Comparison of ENCODE assay signal across 8 mouse cellular contexts in genomic region chr17:37029162-37029561, GRCm38 (mm10). TPM values are rescaled to one million over a fixed set of nuclear protein-coding genes. Genes with fewer than 3 reads are reported as not detected.
DNase-seq lines count a peak whose midpoint lies in the region; ATAC-seq and TF ChIP-seq lines count a peak whose summit lies in the region.

No protein-coding gene starts in this region.

- no peaks in the 10 kb centered on the region for H3K79me2 ChIP-seq in heart, adult 2 months (replicated peaks; ENCODE audit: control insufficient read depth, insufficient read depth, low read length)

- no peak for DNase-seq in heart, embryonic 10.5 days (ENCODE audit: low spot score)
- no peak for DNase-seq in heart, adult 2 months
- DNase-seq in hindbrain, embryonic 11.5 days (ENCODE audit: low spot score) = no peak
- no peak for DNase-seq in midbrain, embryonic 10.5 days (ENCODE audit: low spot score)
- DNase-seq in cerebellum, postnatal 14 days = no peak
- DNase-seq in right cerebral cortex, postnatal 4 days = no peak
- DNase-seq in thymus, adult 18-20 months = no peak

- H3K27ac ChIP-seq in heart, embryonic 10.5 days = peak overlapping the region; percentile 90
- no peak overlapping the region for H3K27ac ChIP-seq in heart, adult 2 months
- peak overlapping the region; percentile 100 for H3K27ac ChIP-seq in ES-Bruce4 (ENCODE audit: insufficient read depth, low read length)
- peak overlapping the region; percentile 92 for H3K27ac ChIP-seq in hindbrain, embryonic 11.5 days (ENCODE audit: low read depth, low read length)
- H3K27ac ChIP-seq in midbrain, embryonic 10.5 days (replicated peaks) = peak overlapping the region; percentile 91

- no peaks in the 10 kb centered on the region for H3K9me3 ChIP-seq in heart, embryonic 10.5 days
- H3K9me3 ChIP-seq in ES-Bruce4 (replicated peaks; ENCODE audit: control insufficient read depth, insufficient read depth, low read length, poor library complexity, severe bottlenecking) = no peaks in the 10 kb centered on the region
- no peaks in the 10 kb centered on the region for H3K9me3 ChIP-seq in hindbrain, embryonic 11.5 days (ENCODE audit: control insufficient read depth, low read length)
- no peaks in the 10 kb centered on the region for H3K9me3 ChIP-seq in midbrain, embryonic 10.5 days (replicated peaks)

- H3K27me3 ChIP-seq in heart, embryonic 10.5 days (ENCODE audit: insufficient read depth, poor library complexity, severe bottlenecking) = no peaks in the 10 kb centered on the region
- H3K27me3 ChIP-seq in heart, adult 2 months (ENCODE audit: control insufficient read depth, insufficient read depth, low read length) = no peaks in the 10 kb centered on the region
- H3K27me3 ChIP-seq in ES-Bruce4 (ENCODE audit: control insufficient read depth, insufficient read depth, low read length, poor library complexity, severe bottlenecking) = no peaks in the 10 kb centered on the region
- no peaks in the 10 kb centered on the region for H3K27me3 ChIP-seq in hindbrain, embryonic 11.5 days (ENCODE audit: control insufficient read depth, insufficient read depth, low read length)
- no peaks in the 10 kb centered on the region for H3K27me3 ChIP-seq in midbrain, embryonic 10.5 days (ENCODE audit: low read depth, poor library complexity, severe bottlenecking)

- no peak overlapping the region for H3K9ac ChIP-seq in heart, adult 2 months (ENCODE audit: low read depth, low read length)
- peak overlapping the region; percentile 82 for H3K9ac ChIP-seq in ES-Bruce4 (ENCODE audit: low read depth, poor library complexity, severe bottlenecking)
- H3K9ac ChIP-seq in hindbrain, embryonic 11.5 days (ENCODE audit: low read depth, low read length) = peak overlapping the region; percentile 53

- no peaks in the 10 kb centered on the region for H3K4me1 ChIP-seq in heart, embryonic 10.5 days
- no peaks in the 10 kb centered on the region for H3K4me1 ChIP-seq in heart, adult 2 months (ENCODE audit: control insufficient read depth, insufficient read depth, low read length)
- peaks cover 7% of the 10 kb centered on the region for H3K4me1 ChIP-seq in ES-Bruce4 (ENCODE audit: control insufficient read depth, insufficient read depth, low read length)
- no peaks in the 10 kb centered on the region for H3K4me1 ChIP-seq in hindbrain, embryonic 11.5 days (replicated peaks; ENCODE audit: control insufficient read depth, insufficient read depth, low read length)
- peaks cover 12% of the 10 kb centered on the region for H3K4me1 ChIP-seq in midbrain, embryonic 10.5 days

- 74% methylated on average over 8 of the region's 8 CpGs for WGBS in heart, embryonic 10.5 days
- 71% methylated on average over 8 of the region's 8 CpGs for WGBS in heart, adult 2 months
- 71% methylated on average over 7 of the region's 8 CpGs for WGBS in hindbrain, embryonic 11.5 days
- 70% methylated on average over 8 of the region's 8 CpGs for WGBS in midbrain, embryonic 10.5 days

- no peak for TF ChIP-seq POLR2A in heart, adult 2 months (IDR thresholded peaks at IDR 0.05; ENCODE audit: insufficient read depth, low read depth, low read length)
- TF ChIP-seq POLR2A in ES-Bruce4 (IDR thresholded peaks at IDR 0.05; ENCODE audit: insufficient read depth, low read length) = no peak

- no peaks in the 10 kb centered on the region for H3K36me3 ChIP-seq in heart, embryonic 10.5 days
- H3K36me3 ChIP-seq in heart, adult 2 months (ENCODE audit: control insufficient read depth, insufficient read depth, low read length) = no peaks in the 10 kb centered on the region
- no peaks in the 10 kb centered on the region for H3K36me3 ChIP-seq in ES-Bruce4 (ENCODE audit: control insufficient read depth, insufficient read depth, low read length, poor library complexity, severe bottlenecking)
- H3K36me3 ChIP-seq in hindbrain, embryonic 11.5 days (ENCODE audit: control insufficient read depth, insufficient read depth, low read length) = no peaks in the 10 kb centered on the region
- no peaks in the 10 kb centered on the region for H3K36me3 ChIP-seq in midbrain, embryonic 10.5 days

- H3K4me3 ChIP-seq in heart, embryonic 10.5 days = peak overlapping the region; percentile 57
- no peak overlapping the region for H3K4me3 ChIP-seq in heart, adult 2 months
- no peak overlapping the region for H3K4me3 ChIP-seq in ES-Bruce4 (ENCODE audit: low read depth, low read length)
- peak overlapping the region; percentile 22; the same call in 1 of the 2 replicates for H3K4me3 ChIP-seq in hindbrain, embryonic 11.5 days (ENCODE audit: low read depth, low read length)
- H3K4me3 ChIP-seq in midbrain, embryonic 10.5 days = peak overlapping the region; percentile 54

- H3K4me2 ChIP-seq in hindbrain, embryonic 11.5 days (replicated peaks; ENCODE audit: low read depth, low read length) = peak overlapping the region; percentile 40

- peak; percentile 26; the same call in 1 of the 2 replicates for ATAC-seq in hindbrain, embryonic 11.5 days (ENCODE audit: low FRiP score)

- intact Hi-C loops in heart, adult 2 months (cut with DNase I) = no loop called here

- no peak for TF ChIP-seq EP300 in heart, adult 2 months (IDR thresholded peaks at IDR 0.05; ENCODE audit: insufficient read depth, low read depth, low read length)
- no peak for TF ChIP-seq EP300 in ES-Bruce4 (IDR thresholded peaks at IDR 0.05; ENCODE audit: insufficient read depth, low read depth, low read length)

- TF ChIP-seq CTCF in heart, adult 2 months (IDR thresholded peaks at IDR 0.05) = no peak
- no peak for TF ChIP-seq CTCF in ES-Bruce4 (IDR thresholded peaks at IDR 0.05; ENCODE audit: low read depth, low read length)

RNA-seq across cellular contexts. Expression of gene Mog, which starts 6.0 kb away (rescaled TPM):
- 0.10 and 0.14 TPM in 2 replicates for polyA plus RNA-seq in heart, embryonic 10.5 days (2016; fragmentation: Nextera tagmentation; extraction: Ambion mirVana)
- not detected for total RNA-seq in heart, adult 2 months (2021)
- polyA plus RNA-seq in heart, adult 2 months (2012; rRNA removed) = 0.09 TPM in 1 of 2 replicates, not detected in the other
- polyA plus RNA-seq in ES-Bruce4 (2011; ENCODE audit: insufficient read depth, insufficient read length, low read depth, missing spikeins) = not detected in 2 replicates
- polyA plus RNA-seq in hindbrain, embryonic 11.5 days (2014; fragmentation: Nextera tagmentation; extraction: Ambion mirVana) = 0.39 and 0.61 TPM in 2 replicates
- 0.10 and 0.15 TPM in 2 replicates for polyA plus RNA-seq in midbrain, embryonic 10.5 days (2016; fragmentation: Nextera tagmentation; extraction: Ambion mirVana)

RNA-seq across cellular contexts. Expression of gene Gabbr1, which starts 16.6 kb away (rescaled TPM):
- 5.8 and 9.6 TPM in 2 replicates for polyA plus RNA-seq in heart, embryonic 10.5 days (2016; fragmentation: Nextera tagmentation; extraction: Ambion mirVana)
- 1 to 10 TPM; 6.5 to 6.7 TPM for total RNA-seq in heart, adult 2 months (2021)
- 15.5 and 17.4 TPM in 2 replicates for polyA plus RNA-seq in heart, adult 2 months (2012; rRNA removed)
- 163 and 180 TPM in 2 replicates for polyA plus RNA-seq in ES-Bruce4 (2011; ENCODE audit: insufficient read depth, insufficient read length, low read depth, missing spikeins)
- polyA plus RNA-seq in hindbrain, embryonic 11.5 days (2014; fragmentation: Nextera tagmentation; extraction: Ambion mirVana) = 16.8 and 24.8 TPM in 2 replicates
- polyA plus RNA-seq in midbrain, embryonic 10.5 days (2016; fragmentation: Nextera tagmentation; extraction: Ambion mirVana) = 7.9 and 12.2 TPM in 2 replicates

RNA-seq across cellular contexts. Expression of gene Zfp57, which starts 28.2 kb away (rescaled TPM):
- 65.9 and 84.5 TPM in 2 replicates for polyA plus RNA-seq in heart, embryonic 10.5 days (2016; fragmentation: Nextera tagmentation; extraction: Ambion mirVana)
- total RNA-seq in heart, adult 2 months (2021) = 1 to 10 TPM in 1 of 2 experiments, under 1 TPM in 1; 0.94 to 1.4 TPM
- 2.3 and 4.3 TPM in 2 replicates for polyA plus RNA-seq in heart, adult 2 months (2012; rRNA removed)
- polyA plus RNA-seq in ES-Bruce4 (2011; ENCODE audit: insufficient read depth, insufficient read length, low read depth, missing spikeins) = 223 and 254 TPM in 2 replicates
- 137 and 153 TPM in 2 replicates for polyA plus RNA-seq in hindbrain, embryonic 11.5 days (2014; fragmentation: Nextera tagmentation; extraction: Ambion mirVana)
- polyA plus RNA-seq in midbrain, embryonic 10.5 days (2016; fragmentation: Nextera tagmentation; extraction: Ambion mirVana) = 61.6 and 87.8 TPM in 2 replicates

RNA-seq across cellular contexts. Expression of gene H2-M5, which starts 39.8 kb away (rescaled TPM):
- polyA plus RNA-seq in heart, embryonic 10.5 days (2016; fragmentation: Nextera tagmentation; extraction: Ambion mirVana) = 0.27 and 0.39 TPM in 2 replicates
- total RNA-seq in heart, adult 2 months (2021) = under 1 TPM; 0.41 to 0.63 TPM
- polyA plus RNA-seq in heart, adult 2 months (2012; rRNA removed) = 0.14 and 0.35 TPM in 2 replicates
- polyA plus RNA-seq in ES-Bruce4 (2011; ENCODE audit: insufficient read depth, insufficient read length, low read depth, missing spikeins) = 12.6 and 13.2 TPM in 2 replicates
- polyA plus RNA-seq in hindbrain, embryonic 11.5 days (2014; fragmentation: Nextera tagmentation; extraction: Ambion mirVana) = 0.86 and 1.1 TPM in 2 replicates
- polyA plus RNA-seq in midbrain, embryonic 10.5 days (2016; fragmentation: Nextera tagmentation; extraction: Ambion mirVana) = 0.83 and 1.2 TPM in 2 replicates

RNA-seq across cellular contexts. Expression of gene 2410137M14Rik, which starts 48.1 kb away (rescaled TPM):
- 0.19 and 0.32 TPM in 2 replicates for polyA plus RNA-seq in heart, embryonic 10.5 days (2016; fragmentation: Nextera tagmentation; extraction: Ambion mirVana)
- total RNA-seq in heart, adult 2 months (2021) = under 1 TPM; 0.27 to 0.63 TPM
- polyA plus RNA-seq in heart, adult 2 months (2012; rRNA removed) = 0.41 and 0.61 TPM in 2 replicates
- polyA plus RNA-seq in ES-Bruce4 (2011; ENCODE audit: insufficient read depth, insufficient read length, low read depth, missing spikeins) = 2.9 and 4.7 TPM in 2 replicates
- polyA plus RNA-seq in hindbrain, embryonic 11.5 days (2014; fragmentation: Nextera tagmentation; extraction: Ambion mirVana) = not detected in 2 replicates
- not detected in 2 replicates for polyA plus RNA-seq in midbrain, embryonic 10.5 days (2016; fragmentation: Nextera tagmentation; extraction: Ambion mirVana)

Comparison
In these comparisons a context has a peak if more than half of its experiments do, and no peak if none do; other contexts are left out.
1. H3K4me3 ChIP-seq: peak in heart, embryonic 10.5 days (single experiment), hindbrain, embryonic 11.5 days (single experiment) and midbrain, embryonic 10.5 days (single experiment); none in heart, adult 2 months (single experiment) and ES-Bruce4 (single experiment).
2. RNA of gene Zfp57, which starts 28.2 kb away (polyA plus RNA-seq): 223 to 254 TPM in ES-Bruce4, 137 to 153 TPM in hindbrain, embryonic 11.5 days, 65.9 to 84.5 TPM in heart, embryonic 10.5 days and 61.6 to 87.8 TPM in midbrain, embryonic 10.5 days; 2.3 to 4.3 TPM in heart, adult 2 months; every median in the first group is over 10 times any median in the second.